Mouse (Mus musculus): ENCODE results near the gene Paf1. TPM values are rescaled to one million over a fixed set of nuclear protein-coding genes. Genes with fewer than 3 reads are reported as not detected.

Paf1 gene
- polyA plus RNA-seq, 1 experiment = 97.0 TPM

DNA sequence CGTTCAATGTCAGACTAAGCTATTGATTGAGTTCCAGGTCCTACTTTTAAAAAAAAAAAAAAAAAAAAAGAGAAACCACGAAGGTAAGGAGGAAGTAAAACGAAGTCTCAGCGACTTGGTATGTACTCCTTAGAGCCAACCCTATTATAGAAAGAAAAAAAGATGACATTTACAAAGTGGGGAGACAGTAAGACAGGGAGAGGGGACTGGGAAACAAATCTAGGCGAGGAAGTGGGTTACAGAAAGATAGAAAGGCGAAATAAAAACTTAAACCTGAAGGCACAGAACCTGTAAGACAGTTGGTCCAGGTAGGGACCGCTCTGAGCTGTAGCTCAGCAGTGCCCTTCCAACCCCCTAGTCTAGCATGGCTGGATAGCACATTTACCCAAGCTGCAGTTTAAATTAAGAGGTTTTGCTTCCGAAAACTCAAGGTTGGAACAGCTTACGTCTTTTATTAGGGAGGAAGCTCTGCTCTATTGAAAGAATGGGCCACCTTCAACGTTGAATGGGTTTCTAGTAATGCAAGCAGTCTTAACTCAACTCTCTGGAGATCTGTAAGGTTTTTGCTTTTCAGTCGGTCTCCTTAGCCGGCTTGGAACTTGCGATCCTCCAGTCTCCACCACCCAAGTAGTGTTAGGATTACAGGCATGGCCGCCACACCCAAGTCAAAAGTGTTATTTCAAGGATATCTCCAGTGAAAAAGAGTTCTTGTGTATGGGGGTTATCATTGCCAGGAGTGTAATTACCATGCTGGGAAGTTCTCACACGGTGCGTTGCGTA lies 12.3 kb upstream of the Paf1 start, which contains the start of gene Zfp36:
TSS of gene Zfp36 (minus strand) at position 17 of the 780 bp plus-strand sequence.
- H3K27me3 ChIP-seq (ENCODE audit: control insufficient read depth, insufficient read depth, low read length) = no peaks in the 10 kb centered on the region
- peaks cover 48% of the 10 kb centered on the region for H3K4me1 ChIP-seq (ENCODE audit: control insufficient read depth, insufficient read depth, low read length)
- peak within 1 kb of the TSS; percentile 91 for H3K27ac ChIP-seq (ENCODE audit: control insufficient read depth, insufficient read depth, low read depth, low read length)
- no peaks in the 10 kb centered on the region for H3K36me3 ChIP-seq (ENCODE audit: control insufficient read depth, insufficient read depth, low read length)
- H3K4me3 ChIP-seq (ENCODE audit: control insufficient read depth, low read depth, low read length) = peak within 1 kb of the TSS; percentile 86
- TF ChIP-seq POLR2A (IDR thresholded peaks at IDR 0.05; ENCODE audit: control insufficient read depth, low read depth, low read length) (no peak), CTCF (IDR thresholded peaks at IDR 0.05; ENCODE audit: control insufficient read depth, insufficient read depth, insufficient replicate concordance, low read depth, low read length) (no peak)

DNA sequence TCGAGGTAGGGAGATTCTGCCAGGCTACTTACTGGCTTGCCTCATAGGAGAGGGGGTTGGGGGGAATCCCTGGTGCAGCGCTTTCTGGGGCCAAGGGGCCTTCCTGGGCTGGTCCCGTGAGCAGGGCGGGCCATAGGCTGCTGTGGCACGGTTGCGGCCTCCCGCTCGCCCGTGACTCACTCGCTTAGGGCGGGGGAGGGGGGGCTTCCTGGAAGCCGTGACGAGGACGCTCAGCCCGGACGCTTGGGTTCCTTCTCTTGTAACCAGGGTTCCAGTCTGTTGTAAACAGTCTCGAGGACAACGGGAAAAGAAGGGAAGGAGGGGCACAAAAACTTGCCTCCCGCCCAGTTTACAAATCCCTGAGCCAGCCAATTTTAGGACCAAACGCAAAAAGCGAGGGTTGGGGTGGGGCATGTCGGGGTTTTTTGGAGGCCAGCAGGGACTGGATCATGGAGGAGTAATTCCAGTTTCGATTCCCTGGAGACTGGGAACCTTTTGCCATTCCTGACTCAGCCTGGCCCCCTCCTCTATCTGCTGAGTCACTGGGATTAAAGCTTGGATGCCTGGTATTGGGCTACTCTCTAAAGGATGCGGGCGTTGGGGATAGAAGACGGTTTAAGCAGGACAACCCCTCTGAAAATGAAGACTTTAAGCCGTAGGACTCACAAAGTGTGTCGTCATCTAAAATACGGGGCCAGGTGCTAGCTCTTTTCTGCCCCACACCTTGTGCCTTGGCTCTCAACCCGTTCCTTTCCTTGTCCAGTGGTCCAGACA lies 11.5 kb upstream of the Paf1 start:
- peaks cover 43% of the 10 kb centered on the region for H3K4me1 ChIP-seq (ENCODE audit: control insufficient read depth, insufficient read depth, low read length)

GRCm38 (mm10) chr7:28381938-28382337 lies 10.8 kb upstream of the Paf1 start:
- no peaks in the 10 kb centered on the region for H3K27me3 ChIP-seq (ENCODE audit: control insufficient read depth, insufficient read depth, low read length)
- peak overlapping the region; percentile 82 for H3K4me3 ChIP-seq (ENCODE audit: control insufficient read depth, low read depth, low read length)
- H3K27ac ChIP-seq (ENCODE audit: control insufficient read depth, insufficient read depth, low read depth, low read length) = peak overlapping the region; percentile 91
- H3K36me3 ChIP-seq (ENCODE audit: control insufficient read depth, insufficient read depth, low read length) = no peaks in the 10 kb centered on the region
- peaks cover 40% of the 10 kb centered on the region for H3K4me1 ChIP-seq (ENCODE audit: control insufficient read depth, insufficient read depth, low read length)
- no peak for TF ChIP-seq CTCF (IDR thresholded peaks at IDR 0.05; ENCODE audit: control insufficient read depth, insufficient read depth, insufficient replicate concordance, low read depth, low read length)
- no peak for TF ChIP-seq POLR2A (IDR thresholded peaks at IDR 0.05; ENCODE audit: control insufficient read depth, low read depth, low read length)

More for the DNA sequence above, 11.5 kb upstream of the Paf1 start:
- H3K4me3 ChIP-seq (ENCODE audit: control insufficient read depth, low read depth, low read length) = peak overlapping the region; percentile 82
- H3K36me3 ChIP-seq (ENCODE audit: control insufficient read depth, insufficient read depth, low read length) = no peaks in the 10 kb centered on the region
- peak overlapping the region; percentile 91 for H3K27ac ChIP-seq (ENCODE audit: control insufficient read depth, insufficient read depth, low read depth, low read length)
- H3K27me3 ChIP-seq (ENCODE audit: control insufficient read depth, insufficient read depth, low read length) = no peaks in the 10 kb centered on the region
- no peak for TF ChIP-seq CTCF (IDR thresholded peaks at IDR 0.05; ENCODE audit: control insufficient read depth, insufficient read depth, insufficient replicate concordance, low read depth, low read length)
- TF ChIP-seq POLR2A (IDR thresholded peaks at IDR 0.05; ENCODE audit: control insufficient read depth, low read depth, low read length) = peak; percentile 48; the same call in 1 of the 2 replicates

DNA sequence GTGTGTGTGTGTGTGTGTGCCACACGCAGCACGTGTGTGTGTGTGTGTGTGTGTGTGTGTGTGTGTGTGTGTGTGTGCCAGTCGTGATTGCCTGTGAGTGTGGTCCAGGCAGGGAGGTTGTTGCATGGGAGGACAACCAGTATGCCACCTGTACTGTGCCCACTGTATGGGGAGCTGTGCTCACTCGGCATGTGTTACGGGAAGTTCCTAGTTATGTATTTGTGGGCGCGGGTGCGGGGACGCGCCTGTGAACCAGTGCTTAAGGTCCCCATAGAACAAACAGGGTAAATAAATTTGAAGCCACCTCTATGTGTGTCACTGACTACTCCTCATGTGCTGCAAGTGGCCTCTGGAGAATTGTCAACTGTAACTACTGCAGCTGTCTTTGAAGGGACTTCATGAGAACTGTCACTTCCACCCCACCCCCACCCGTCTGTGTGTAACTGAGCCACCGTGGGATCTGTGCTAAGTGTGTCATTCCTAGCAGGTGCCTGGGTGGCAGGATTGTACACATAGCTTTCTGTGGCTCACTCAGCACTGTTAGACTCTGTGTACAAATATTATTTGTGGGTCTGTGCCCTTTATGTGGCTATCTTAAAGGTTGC lies 10.3 kb upstream of the Paf1 start:
- TF ChIP-seq POLR2A (IDR thresholded peaks at IDR 0.05; ENCODE audit: control insufficient read depth, low read depth, low read length) (no peak), CTCF (IDR thresholded peaks at IDR 0.05; ENCODE audit: control insufficient read depth, insufficient read depth, insufficient replicate concordance, low read depth, low read length) (no peak)
- Histone ChIP-seq H3K27ac (ENCODE audit: control insufficient read depth, insufficient read depth, low read depth, low read length) (peak overlapping the region; percentile 88), H3K4me1 (ENCODE audit: control insufficient read depth, insufficient read depth, low read length) (peaks cover 39% of the 10 kb centered on the region), H3K4me3 (ENCODE audit: control insufficient read depth, low read depth, low read length) (peak overlapping the region; percentile 82), H3K27me3 (ENCODE audit: control insufficient read depth, insufficient read depth, low read length) (no peaks in the 10 kb centered on the region), H3K36me3 (ENCODE audit: control insufficient read depth, insufficient read depth, low read length) (no peaks in the 10 kb centered on the region)

GRCm38 (mm10) chr7:28382981-28383396 lies 9.8 kb upstream of the Paf1 start:
- Histone ChIP-seq H3K4me3 (ENCODE audit: control insufficient read depth, low read depth, low read length) (peak overlapping the region; percentile 26), H3K27ac (ENCODE audit: control insufficient read depth, insufficient read depth, low read depth, low read length) (peak overlapping the region; percentile 88), H3K36me3 (ENCODE audit: control insufficient read depth, insufficient read depth, low read length) (no peaks in the 10 kb centered on the region), H3K4me1 (ENCODE audit: control insufficient read depth, insufficient read depth, low read length) (peaks cover 33% of the 10 kb centered on the region), H3K27me3 (ENCODE audit: control insufficient read depth, insufficient read depth, low read length) (no peaks in the 10 kb centered on the region)
- TF ChIP-seq CTCF (IDR thresholded peaks at IDR 0.05; ENCODE audit: control insufficient read depth, insufficient read depth, insufficient replicate concordance, low read depth, low read length) (no peak), POLR2A (IDR thresholded peaks at IDR 0.05; ENCODE audit: control insufficient read depth, low read depth, low read length) (no peak)

GRCm38 (mm10) chr7:28383606-28384005 lies 9.1 kb upstream of the Paf1 start:
- Histone ChIP-seq H3K4me3 (ENCODE audit: control insufficient read depth, low read depth, low read length) (no peak overlapping the region), H3K4me1 (ENCODE audit: control insufficient read depth, insufficient read depth, low read length) (peaks cover 30% of the 10 kb centered on the region), H3K36me3 (ENCODE audit: control insufficient read depth, insufficient read depth, low read length) (no peaks in the 10 kb centered on the region), H3K27me3 (ENCODE audit: control insufficient read depth, insufficient read depth, low read length) (no peaks in the 10 kb centered on the region), H3K27ac (ENCODE audit: control insufficient read depth, insufficient read depth, low read depth, low read length) (no peak overlapping the region)
- no peak for TF ChIP-seq POLR2A (IDR thresholded peaks at IDR 0.05; ENCODE audit: control insufficient read depth, low read depth, low read length)
- TF ChIP-seq CTCF (IDR thresholded peaks at IDR 0.05; ENCODE audit: control insufficient read depth, insufficient read depth, insufficient replicate concordance, low read depth, low read length) = no peak

GRCm38 (mm10) chr7:28384162-28384561 lies 8.6 kb upstream of the Paf1 start:
- no peak overlapping the region for H3K4me3 ChIP-seq (ENCODE audit: control insufficient read depth, low read depth, low read length)
- no peak overlapping the region for H3K27ac ChIP-seq (ENCODE audit: control insufficient read depth, insufficient read depth, low read depth, low read length)
- H3K27me3 ChIP-seq (ENCODE audit: control insufficient read depth, insufficient read depth, low read length) = no peaks in the 10 kb centered on the region
- peaks cover 30% of the 10 kb centered on the region for H3K4me1 ChIP-seq (ENCODE audit: control insufficient read depth, insufficient read depth, low read length)
- TF ChIP-seq CTCF (IDR thresholded peaks at IDR 0.05; ENCODE audit: control insufficient read depth, insufficient read depth, insufficient replicate concordance, low read depth, low read length) (no peak), POLR2A (IDR thresholded peaks at IDR 0.05; ENCODE audit: control insufficient read depth, low read depth, low read length) (no peak)
- H3K36me3 ChIP-seq (ENCODE audit: control insufficient read depth, insufficient read depth, low read length) = no peaks in the 10 kb centered on the region
